Mouse (Mus musculus): ENCODE data around the gene F830045P16Rik.
A peak's percentile ranks its signal among the peaks of the same experiment; 100 is the strongest.
"Not testable (repeated sequence)": the region's sequence is repeated elsewhere in the genome, so short reads cannot be mapped to it uniquely, and the experiment has no call there.

The F830045P16Rik gene

GRCm38 (mm10) chr2:129513546-129514400, 22.6 kb downstream of the F830045P16Rik start:
- no peak for ATAC-seq (ENCODE audit: insufficient number of reproducible peaks, low FRiP score, low TSS enrichment)

DNA sequence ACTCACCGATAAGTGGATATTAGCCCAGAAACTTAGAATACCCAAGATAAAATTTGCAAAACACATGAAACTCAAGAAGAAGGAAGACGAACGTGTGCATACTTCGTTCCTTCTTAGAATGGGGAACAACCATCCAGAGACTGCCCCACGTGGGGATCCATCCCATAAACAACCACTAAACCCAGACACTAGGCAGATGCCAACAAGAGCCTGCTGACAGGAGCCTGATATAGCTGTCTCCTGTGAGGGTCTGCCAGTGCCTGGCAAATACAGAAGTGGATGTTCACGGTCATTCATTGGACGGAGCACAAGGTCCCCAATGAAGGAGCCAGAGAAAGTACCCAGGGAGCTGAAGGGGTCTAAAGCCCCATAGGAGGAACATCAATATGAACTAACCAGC, 24.3 kb downstream of the F830045P16Rik start:
- ATAC-seq (ENCODE audit: insufficient number of reproducible peaks, low FRiP score, low TSS enrichment): not testable (repeated sequence)

- 0 out of 2 replicates have a peak, but pooled peaks have one; percentile 64 for ATAC-seq (ENCODE audit: insufficient number of reproducible peaks, low FRiP score, low TSS enrichment)
Observed at GRCm38 (mm10) chr2:129502641-129503040, 33.8 kb downstream of the F830045P16Rik start.

DNA sequence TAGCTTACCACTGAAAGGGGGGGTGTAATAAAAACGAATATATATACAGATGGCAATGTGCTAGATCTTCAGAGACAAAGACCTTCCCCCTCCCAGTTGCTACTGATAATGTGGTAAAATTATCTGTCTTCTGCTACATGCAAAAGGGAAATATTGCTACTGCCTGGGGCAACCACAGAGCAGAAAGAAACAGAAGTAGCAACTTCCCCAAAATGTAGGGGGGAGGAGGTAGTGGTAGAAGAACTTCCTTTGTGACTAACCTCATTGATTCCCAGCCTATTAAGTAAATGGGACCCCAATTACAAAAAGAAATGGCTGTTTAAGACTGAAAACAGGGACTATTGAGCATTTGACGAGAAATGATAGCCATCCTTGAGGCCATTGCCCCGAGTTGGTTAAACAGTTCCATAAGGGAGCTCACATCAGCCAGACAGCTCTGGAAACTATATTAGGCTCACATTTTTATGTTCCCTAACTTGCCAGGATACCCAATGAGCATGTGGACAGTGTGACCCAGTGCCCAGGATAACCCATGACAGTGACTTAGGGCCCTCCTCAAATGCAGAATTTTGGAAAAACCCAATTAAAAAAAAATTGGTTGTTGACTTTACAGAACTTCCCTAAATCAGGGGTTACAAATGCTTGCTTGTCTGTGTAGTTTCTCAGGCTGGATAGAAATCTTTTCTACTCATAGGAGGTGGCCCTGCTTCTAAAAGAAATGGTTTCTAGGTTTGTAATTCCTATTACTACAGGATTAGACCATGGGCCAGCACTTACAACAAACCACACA, 46.7 kb downstream of the F830045P16Rik start:
- no peak for ATAC-seq (ENCODE audit: insufficient number of reproducible peaks, low FRiP score, low TSS enrichment)

DNA sequence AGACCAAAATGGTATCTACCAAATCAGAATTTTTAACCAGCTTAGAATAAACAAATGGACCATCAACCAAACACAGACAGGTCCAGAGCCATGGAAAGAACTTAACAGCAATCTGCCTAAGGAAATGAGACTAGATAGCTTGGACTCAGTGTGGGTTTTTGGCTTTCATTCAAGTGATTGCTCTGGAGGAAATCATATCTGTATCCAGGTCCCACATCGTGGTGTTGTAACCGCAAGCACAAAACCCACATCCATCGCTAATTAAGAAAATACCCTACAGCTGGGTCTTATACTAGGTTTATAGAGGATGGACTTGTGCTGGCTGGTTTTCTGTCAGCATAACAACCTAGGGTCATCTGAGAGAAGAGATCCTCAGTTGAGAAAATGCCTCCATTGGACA, 53.3 kb downstream of the F830045P16Rik start:
- no peak for ATAC-seq (ENCODE audit: insufficient number of reproducible peaks, low FRiP score, low TSS enrichment)

DNA sequence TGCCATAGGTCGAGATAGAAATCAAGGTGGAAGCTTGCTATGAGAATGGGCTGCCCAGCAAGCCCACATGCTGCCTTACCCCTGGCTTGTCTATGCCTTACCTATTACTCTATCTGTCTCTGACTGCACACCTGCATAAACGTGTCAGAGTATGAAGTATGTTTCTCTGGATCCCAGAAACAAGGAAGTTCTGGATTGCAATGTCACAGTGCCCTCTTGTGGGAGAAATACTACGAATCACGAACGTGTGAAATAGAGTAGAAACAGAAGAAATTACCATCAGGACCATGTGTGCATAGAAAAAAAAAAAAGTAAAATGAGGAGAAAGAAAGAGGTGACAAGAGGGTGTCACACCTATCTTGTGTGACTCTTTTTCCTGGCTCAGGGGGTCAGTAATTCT, 64.5 kb downstream of the F830045P16Rik start:
- ATAC-seq (ENCODE audit: insufficient number of reproducible peaks, low FRiP score, low TSS enrichment): no peak

- no peak for ATAC-seq (ENCODE audit: insufficient number of reproducible peaks, low FRiP score, low TSS enrichment)
Observed at GRCm38 (mm10) chr2:129470839-129471238, 65.6 kb downstream of the F830045P16Rik start.

GRCm38 (mm10) chr2:129438772-129439171, 97.6 kb downstream of the F830045P16Rik start:
- ATAC-seq (ENCODE audit: insufficient number of reproducible peaks, low FRiP score, low TSS enrichment): not testable (repeated sequence)

- ATAC-seq (ENCODE audit: insufficient number of reproducible peaks, low FRiP score, low TSS enrichment): no peak
Observed at GRCm38 (mm10) chr2:129435154-129435553, 101.2 kb downstream of the F830045P16Rik start.

DNA sequence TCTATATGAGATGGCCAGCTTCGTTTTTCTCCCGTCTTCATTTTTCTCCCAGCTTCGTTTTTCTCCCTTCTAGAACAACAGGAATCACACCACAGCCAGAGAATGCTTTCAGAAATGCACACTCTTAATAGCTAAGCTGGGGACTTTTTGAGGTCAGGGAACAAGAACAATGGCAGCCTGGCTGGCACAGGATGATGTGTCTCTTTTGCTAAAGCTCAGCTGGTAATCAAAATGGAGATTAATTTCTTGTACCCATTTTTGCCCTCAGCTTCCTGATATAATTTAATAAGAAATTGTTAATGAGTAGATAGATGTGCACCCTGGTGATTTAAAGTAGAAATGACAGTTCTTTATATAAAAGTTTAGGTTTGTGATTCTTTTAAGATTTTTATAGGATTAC, 112.7 kb downstream of the F830045P16Rik start:
- no peak for ATAC-seq (ENCODE audit: insufficient number of reproducible peaks, low FRiP score, low TSS enrichment)

DNA sequence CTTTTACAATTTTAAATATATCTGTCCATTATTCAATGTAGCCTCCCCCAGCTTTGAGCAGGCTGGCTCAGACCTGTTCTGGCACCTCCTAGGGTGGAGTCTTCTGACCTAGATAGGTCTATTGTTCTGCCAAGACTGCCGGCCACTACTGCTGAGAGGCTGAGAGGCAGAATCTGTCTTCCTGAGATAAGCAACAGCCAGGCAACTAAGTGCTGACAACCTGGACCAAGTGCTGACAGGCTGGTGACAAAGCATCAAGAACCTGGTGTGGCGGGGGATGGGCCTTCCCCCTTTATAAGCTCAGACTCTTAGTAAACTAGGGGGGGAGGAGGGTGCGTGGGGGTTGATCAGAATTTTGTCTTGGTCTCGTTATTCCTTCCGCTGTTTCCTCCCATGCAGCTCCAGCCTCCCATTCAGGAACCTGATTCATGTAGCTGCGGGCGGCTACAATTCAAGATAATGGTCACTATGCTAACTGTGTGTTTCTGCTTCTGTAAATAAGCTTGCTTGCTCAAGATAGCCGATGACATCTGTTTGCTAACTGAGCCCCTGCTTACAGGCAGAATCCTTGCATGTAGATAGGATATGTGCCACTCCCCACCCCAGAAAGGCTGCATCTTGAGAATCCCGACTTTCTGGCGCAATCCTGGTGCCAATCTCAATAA, 115.4 kb downstream of the F830045P16Rik start:
- ATAC-seq (ENCODE audit: insufficient number of reproducible peaks, low FRiP score, low TSS enrichment): peak; percentile 96

DNA sequence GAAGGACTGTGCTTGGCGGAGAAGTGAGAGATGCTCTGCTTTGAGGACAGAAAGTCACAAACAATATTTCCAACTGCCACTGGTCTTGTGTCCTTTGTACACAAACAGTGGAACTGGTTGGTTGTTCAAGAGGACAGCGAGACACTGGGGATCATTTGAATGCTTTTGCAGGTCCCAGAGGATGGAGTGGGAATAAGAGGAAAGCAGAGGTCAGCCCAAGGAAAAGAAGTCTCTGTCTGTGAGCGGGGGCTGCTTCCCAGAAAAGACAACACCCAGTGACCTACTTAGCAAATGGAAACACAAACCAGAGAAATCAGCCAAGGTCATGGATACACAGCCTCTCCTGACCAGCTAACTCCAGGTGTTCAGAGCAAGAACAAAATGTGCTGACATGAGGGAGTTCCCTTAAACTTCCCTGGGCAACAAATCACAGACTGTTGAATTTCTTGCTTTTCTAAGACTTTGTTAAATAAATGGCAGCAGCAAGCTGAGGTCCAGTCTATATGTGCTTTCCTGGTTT, 117.0 kb downstream of the F830045P16Rik start:
- ATAC-seq (ENCODE audit: insufficient number of reproducible peaks, low FRiP score, low TSS enrichment): no peak

DNA sequence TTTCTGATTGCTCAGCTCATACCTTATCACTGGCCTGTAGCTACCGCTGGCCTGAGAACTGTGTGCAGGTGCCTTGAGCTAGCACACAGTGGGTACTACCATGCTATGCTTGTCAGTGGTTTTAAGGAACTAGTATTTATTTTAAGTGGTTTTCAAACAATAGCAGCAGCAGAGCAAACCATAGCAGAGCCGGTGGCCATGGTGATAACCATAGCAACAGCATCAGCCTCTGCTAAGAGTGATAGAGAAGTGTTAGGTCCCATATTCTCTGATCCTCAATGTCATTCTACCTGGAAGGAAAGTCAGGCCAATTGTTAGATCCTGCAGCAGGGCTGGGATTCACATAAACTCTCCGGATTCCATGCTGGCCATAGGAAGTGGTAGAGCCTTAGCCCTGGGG, 121.8 kb downstream of the F830045P16Rik start:
- ATAC-seq (ENCODE audit: insufficient number of reproducible peaks, low FRiP score, low TSS enrichment): no peak

GRCm38 (mm10) chr2:129413488-129413887, 122.9 kb downstream of the F830045P16Rik start:
- no peak for ATAC-seq (ENCODE audit: insufficient number of reproducible peaks, low FRiP score, low TSS enrichment)

GRCm38 (mm10) chr2:129411651-129412050, 124.8 kb downstream of the F830045P16Rik start:
- ATAC-seq (ENCODE audit: insufficient number of reproducible peaks, low FRiP score, low TSS enrichment): no peak

DNA sequence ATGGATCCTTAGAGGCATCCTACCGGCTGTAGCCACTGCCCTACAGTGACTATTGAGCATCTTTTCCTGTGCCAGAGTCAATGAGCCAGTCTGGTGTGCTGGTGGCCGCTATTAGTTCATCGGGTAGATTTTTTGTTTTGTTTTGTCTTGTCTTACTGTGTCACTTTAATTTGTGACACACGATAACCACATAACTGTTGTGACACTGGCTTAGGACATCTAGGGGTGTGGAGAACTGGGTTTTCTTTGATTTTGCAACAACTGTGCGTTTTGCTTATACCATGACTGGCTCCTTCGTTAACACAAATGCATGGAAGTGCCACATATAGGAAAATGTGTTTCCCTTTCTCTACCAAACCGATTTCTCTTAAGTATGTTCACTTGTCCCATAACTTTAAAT, 126.1 kb downstream of the F830045P16Rik start:
- no peak for ATAC-seq (ENCODE audit: insufficient number of reproducible peaks, low FRiP score, low TSS enrichment)

DNA sequence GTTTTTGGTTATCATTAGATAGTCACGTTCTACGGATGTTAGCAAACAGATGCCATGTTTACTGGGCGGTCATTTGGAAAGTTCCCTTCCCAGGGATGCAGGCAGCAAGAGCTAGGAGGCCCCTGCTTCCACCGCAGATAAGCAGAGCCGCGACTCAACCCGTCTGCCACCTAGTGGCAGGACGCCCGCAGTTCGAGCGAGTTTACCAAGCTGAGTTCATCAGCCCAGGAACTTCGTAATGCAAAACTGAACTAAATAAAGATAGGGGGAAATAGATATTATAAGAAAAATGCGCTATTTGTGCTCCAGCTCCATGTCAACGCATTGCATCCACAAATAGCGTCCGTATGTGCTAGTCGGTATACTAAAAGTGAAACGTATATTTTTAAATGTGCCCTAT, 127.9 kb downstream of the F830045P16Rik start:
- peak; percentile 88 for ATAC-seq (ENCODE audit: insufficient number of reproducible peaks, low FRiP score, low TSS enrichment)

Measured in cerebellum, adult (tissue).